Mouse (Mus musculus) heart, embryonic 12.5 days (tissue): ENCODE results near the gene Ap2a2. TPM values are rescaled to one million over a fixed set of nuclear protein-coding genes. Genes with fewer than 3 reads are reported as not detected.
"Not testable (repeated sequence)": the region's sequence is repeated elsewhere in the genome, so short reads cannot be mapped to it uniquely, and the experiment has no call there.

ENCODE experiments used
- ATAC-seq: fragments of 200-750 bp; cut with Nextera tagmentation; 2 replicates; pipeline ENCODE4 v1.8.0; 2017; ENCODE audit warnings: moderate TSS enrichment, moderate library complexity; ENCODE audit not compliant: insufficient number of reproducible peaks, low FRiP score
- H3K27ac ChIP-seq: fragments of 300-500 bp; sonication (generic); 2 replicates; pipeline ENCODE4 v1.5.1; 2016; ENCODE audit warnings: mild to moderate bottlenecking, moderate library complexity; ENCODE audit not compliant: poor library complexity, severe bottlenecking
- H3K27me3 ChIP-seq: fragments of 300-500 bp; sonication (generic); replicated peaks from 2 replicates; pipeline ENCODE4 v1.6.1; 2016; ENCODE audit warnings: mild to moderate bottlenecking, moderate library complexity
- H3K36me3 ChIP-seq: fragments of 300-500 bp; sonication (generic); 2 replicates; pipeline ENCODE4 v1.6.1; 2016; ENCODE audit warnings: mild to moderate bottlenecking, moderate library complexity
- H3K4me1 ChIP-seq: fragments of 300-500 bp; sonication (generic); replicated peaks from 2 replicates; pipeline ENCODE4 v1.6.1; 2016; ENCODE audit warnings: mild to moderate bottlenecking
- H3K4me2 ChIP-seq: fragments of 300-500 bp; sonication (generic); 2 replicates; pipeline ENCODE4 v1.6.1; 2016; ENCODE audit warnings: mild to moderate bottlenecking, moderate library complexity
- H3K4me3 ChIP-seq: fragments of 300-500 bp; sonication (generic); 2 replicates; pipeline ENCODE4 v1.5.1; 2016; ENCODE audit warnings: mild to moderate bottlenecking
- H3K9ac ChIP-seq: fragments of 300-500 bp; sonication (generic); 2 replicates; pipeline ENCODE4 v1.6.1; 2016; ENCODE audit warnings: mild to moderate bottlenecking, moderate library complexity
- H3K9me3 ChIP-seq: fragments of 300-500 bp; sonication (generic); replicated peaks from 2 replicates; pipeline ENCODE4 v1.6.1; 2016; ENCODE audit warnings: mild to moderate bottlenecking, moderate library complexity
- WGBS: fragments of 180-500 bp; shearing (Covaris S2); methylation state at CpG from one replicate; pipeline ENCODE4 v1.1.7; 2016; 5-methylcytosine and 5-hydroxymethylcytosine counted together
- polyA plus RNA-seq: library from polyadenylated mRNA; unstranded; fragments of >200 nt; fragmentation: Nextera tagmentation; extraction: Ambion mirVana; gene quantifications from 2 replicates; pipeline ENCODE4 v1.2.1, GENCODE M21; 2016

The Ap2a2 gene
- polyA plus RNA-seq, 1 experiment from 2014 or later = 70.2 TPM

GRCm38 (mm10) chr7:141607717-141608116, 45.7 kb downstream of the Ap2a2 start:
- no peak overlapping the region for H3K9ac ChIP-seq
- H3K27ac ChIP-seq = no peak overlapping the region
- H3K9me3 ChIP-seq = no peaks in the 10 kb centered on the region
- peaks cover 73% of the 10 kb centered on the region for H3K36me3 ChIP-seq
- 86% methylated on average over 4 of the region's 4 CpGs for WGBS
- no peak overlapping the region for H3K4me3 ChIP-seq
- H3K27me3 ChIP-seq = no peaks in the 10 kb centered on the region
- no peak overlapping the region for H3K4me2 ChIP-seq
- peaks cover 18% of the 10 kb centered on the region for H3K4me1 ChIP-seq
- ATAC-seq = no peak

- ATAC-seq = no peak
- Histone ChIP-seq H3K4me2 (no peak overlapping the region), H3K9ac (no peak overlapping the region), H3K9me3 (no peaks in the 10 kb centered on the region), H3K4me1 (peaks cover 40% of the 10 kb centered on the region), H3K27ac (no peak overlapping the region), H3K27me3 (no peaks in the 10 kb centered on the region), H3K36me3 (peaks cover 75% of the 10 kb centered on the region), H3K4me3 (no peak overlapping the region)
- 82% methylated on average over 11 of the region's 11 CpGs for WGBS
Observed at GRCm38 (mm10) chr7:141609719-141610514, 47.9 kb downstream of the Ap2a2 start.

GRCm38 (mm10) chr7:141611711-141612370, 49.9 kb downstream of the Ap2a2 start:
- Histone ChIP-seq H3K27ac (peak overlapping the region; percentile 76), H3K36me3 (peaks cover 79% of the 10 kb centered on the region), H3K27me3 (no peaks in the 10 kb centered on the region), H3K4me1 (peaks cover 41% of the 10 kb centered on the region), H3K4me2 (no peak overlapping the region), H3K9me3 (no peaks in the 10 kb centered on the region), H3K9ac (peak overlapping the region; percentile 21; the same call in 1 of the 2 replicates), H3K4me3 (no peak overlapping the region)
- WGBS = 71% methylated on average over 8 of the region's 8 CpGs
- ATAC-seq = 0 out of 2 replicates have a peak, but pooled peaks have one; percentile 37

GRCm38 (mm10) chr7:141612371-141612760, 50.4 kb downstream of the Ap2a2 start:
- no peaks in the 10 kb centered on the region for H3K27me3 ChIP-seq
- WGBS = 76% methylated on average over 18 of the region's 18 CpGs
- peak overlapping the region; percentile 21; the same call in 1 of the 2 replicates for H3K9ac ChIP-seq
- no peak overlapping the region for H3K4me3 ChIP-seq
- H3K4me1 ChIP-seq = peaks cover 41% of the 10 kb centered on the region
- no peak overlapping the region for H3K4me2 ChIP-seq
- 0 out of 2 replicates have a peak, but pooled peaks have one; percentile 7 for ATAC-seq
- peaks cover 76% of the 10 kb centered on the region for H3K36me3 ChIP-seq
- peak overlapping the region; percentile 76 for H3K27ac ChIP-seq
- H3K9me3 ChIP-seq = no peaks in the 10 kb centered on the region

GRCm38 (mm10) chr7:141612791-141613190, 50.8 kb downstream of the Ap2a2 start:
- Histone ChIP-seq H3K4me1 (peaks cover 41% of the 10 kb centered on the region), H3K27ac (peak overlapping the region; percentile 76), H3K4me3 (no peak overlapping the region), H3K36me3 (peaks cover 76% of the 10 kb centered on the region), H3K9me3 (no peaks in the 10 kb centered on the region), H3K4me2 (no peak overlapping the region), H3K27me3 (no peaks in the 10 kb centered on the region), H3K9ac (peak overlapping the region; percentile 21; the same call in 1 of the 2 replicates)
- WGBS = 29% methylated on average over 13 of the region's 13 CpGs
- ATAC-seq = no peak

- WGBS = 47% methylated on average over 5 of the region's 5 CpGs
- no peak for ATAC-seq
- H3K4me2 ChIP-seq = no peak overlapping the region
- H3K4me3 ChIP-seq = no peak overlapping the region
- H3K27ac ChIP-seq = no peak overlapping the region
- H3K27me3 ChIP-seq = no peaks in the 10 kb centered on the region
- peaks cover 73% of the 10 kb centered on the region for H3K36me3 ChIP-seq
- H3K9ac ChIP-seq = no peak overlapping the region
- H3K4me1 ChIP-seq = peaks cover 41% of the 10 kb centered on the region
- H3K9me3 ChIP-seq = no peaks in the 10 kb centered on the region
Observed at GRCm38 (mm10) chr7:141614329-141614832, 52.4 kb downstream of the Ap2a2 start.

GRCm38 (mm10) chr7:141624214-141624613, 62.2 kb downstream of the Ap2a2 start:
- no peaks in the 10 kb centered on the region for H3K9me3 ChIP-seq
- H3K4me3 ChIP-seq = no peak overlapping the region
- no peaks in the 10 kb centered on the region for H3K27me3 ChIP-seq
- no peak overlapping the region for H3K4me2 ChIP-seq
- 69% methylated on average over 2 of the region's 2 CpGs for WGBS
- H3K4me1 ChIP-seq = peaks cover 18% of the 10 kb centered on the region
- ATAC-seq = no peak
- no peak overlapping the region for H3K27ac ChIP-seq
- no peak overlapping the region for H3K9ac ChIP-seq
- peaks cover 88% of the 10 kb centered on the region for H3K36me3 ChIP-seq

- Histone ChIP-seq H3K36me3 (peaks cover 89% of the 10 kb centered on the region), H3K4me1 (peaks cover 13% of the 10 kb centered on the region), H3K4me3 (no peak overlapping the region), H3K9me3 (no peaks in the 10 kb centered on the region), H3K27me3 (no peaks in the 10 kb centered on the region), H3K9ac (no peak overlapping the region), H3K4me2 (no peak overlapping the region), H3K27ac (no peak overlapping the region)
- WGBS = 84% methylated on average over 6 of the region's 6 CpGs
- no peak for ATAC-seq
Observed at GRCm38 (mm10) chr7:141625120-141625810, 63.3 kb downstream of the Ap2a2 start.

GRCm38 (mm10) chr7:141628018-141628417, 66.0 kb downstream of the Ap2a2 start:
- H3K27me3 ChIP-seq = no peaks in the 10 kb centered on the region
- WGBS = 77% methylated on average over 2 of the region's 2 CpGs
- no peaks in the 10 kb centered on the region for H3K9me3 ChIP-seq
- H3K36me3 ChIP-seq = peaks cover 89% of the 10 kb centered on the region
- no peak overlapping the region for H3K9ac ChIP-seq
- H3K27ac ChIP-seq = no peak overlapping the region
- ATAC-seq = no peak
- H3K4me1 ChIP-seq = no peaks in the 10 kb centered on the region
- H3K4me2 ChIP-seq = no peak overlapping the region
- H3K4me3 ChIP-seq = no peak overlapping the region

GRCm38 (mm10) chr7:141629241-141629640, 67.3 kb downstream of the Ap2a2 start:
- WGBS = 89% methylated on average over 3 of the region's 3 CpGs
- Histone ChIP-seq H3K9ac (no peak overlapping the region), H3K4me3 (no peak overlapping the region), H3K4me1 (no peaks in the 10 kb centered on the region), H3K27me3 (no peaks in the 10 kb centered on the region), H3K4me2 (no peak overlapping the region), H3K36me3 (peaks cover 91% of the 10 kb centered on the region), H3K27ac (no peak overlapping the region), H3K9me3 (no peaks in the 10 kb centered on the region)
- no peak for ATAC-seq

- peak; percentile 53; the same call in 1 of the 2 replicates for ATAC-seq
- H3K27me3 ChIP-seq, H3K4me1 ChIP-seq, H3K4me2 ChIP-seq, H3K4me3 ChIP-seq, H3K9me3 ChIP-seq, H3K27ac ChIP-seq, H3K9ac ChIP-seq: not testable (repeated sequence)
- 97% methylated on average over 3 of the region's 3 CpGs for WGBS
- H3K36me3 ChIP-seq = peaks cover 18% of the 10 kb centered on the region
Observed at GRCm38 (mm10) chr7:141638077-141638476, 76.1 kb downstream of the Ap2a2 start.
